18 mouse cellular contexts compared by ENCODE assay signal in genomic region chr16:92230476-92230931, GRCm38 (mm10).
DNase-seq lines count a peak whose midpoint lies in the region; ATAC-seq lines count a peak whose summit lies in the region.
"Had no signal": no experiment of that assay in that cellular context is flagged by ENCODE, and none has a peak within 500 bp of the region (broad histone marks: within the 10 kb centered on the region; RNA-seq: fewer than 3 reads in every experiment).

No protein-coding gene starts in this region.

- WGBS in embryonic facial prominence, embryonic 14.5 days, result 39% methylated on average over 6 of the region's 6 CpGs
- WGBS in limb, embryonic 15.5 days, result 25% methylated on average over 6 of the region's 6 CpGs
- 71% methylated on average over 6 of the region's 6 CpGs for WGBS in liver, embryonic 12.5 days (ENCODE audit: insufficient replicate concordance)

- ATAC-seq in embryonic facial prominence, embryonic 14.5 days (ENCODE audit: low read depth), result peak; percentile 79; the same call in 1 of the 2 replicates
- peak; percentile 36; the same call in 1 of the 2 replicates for ATAC-seq in limb, embryonic 15.5 days (ENCODE audit: insufficient number of reproducible peaks, low FRiP score, low TSS enrichment, low read depth)
- ATAC-seq in liver, embryonic 12.5 days, result no peak
- ATAC-seq: inflammation-experienced regulatory T-cells, adult 6 months had no signal

- no peaks in the 10 kb centered on the region for H3K27me3 ChIP-seq in embryonic facial prominence, embryonic 14.5 days (replicated peaks; ENCODE audit: control insufficient read depth, insufficient read depth, low read length)
- H3K27me3 ChIP-seq in limb, embryonic 15.5 days, result no peaks in the 10 kb centered on the region
- no peaks in the 10 kb centered on the region for H3K27me3 ChIP-seq in liver, embryonic 12.5 days (replicated peaks)
- H3K27me3 ChIP-seq: kidney, embryonic 15.5 days; liver, embryonic 15.5 days; neural tube, embryonic 12.5 days had no signal

- H3K4me3 ChIP-seq in embryonic facial prominence, embryonic 14.5 days (ENCODE audit: low read depth, low read length), result no peak overlapping the region
- no peak overlapping the region for H3K4me3 ChIP-seq in limb, embryonic 15.5 days
- H3K4me3 ChIP-seq in liver, embryonic 12.5 days, result no peak overlapping the region
- H3K4me3 ChIP-seq: heart, embryonic 10.5 days; kidney, embryonic 15.5 days; liver, embryonic 15.5 days; neural tube, embryonic 12.5 days had no signal

- no peaks in the 10 kb centered on the region for H3K36me3 ChIP-seq in embryonic facial prominence, embryonic 14.5 days (ENCODE audit: control insufficient read depth, insufficient read depth, low read length)
- no peaks in the 10 kb centered on the region for H3K36me3 ChIP-seq in limb, embryonic 15.5 days
- no peaks in the 10 kb centered on the region for H3K36me3 ChIP-seq in liver, embryonic 12.5 days
- H3K36me3 ChIP-seq: heart, embryonic 10.5 days; kidney, embryonic 15.5 days; liver, embryonic 15.5 days; neural tube, embryonic 12.5 days had no signal

- H3K9me3 ChIP-seq in embryonic facial prominence, embryonic 14.5 days (ENCODE audit: control insufficient read depth, low read length), result no peaks in the 10 kb centered on the region
- no peaks in the 10 kb centered on the region for H3K9me3 ChIP-seq in limb, embryonic 15.5 days
- no peaks in the 10 kb centered on the region for H3K9me3 ChIP-seq in liver, embryonic 12.5 days (replicated peaks)
- H3K9me3 ChIP-seq: heart, embryonic 10.5 days; kidney, embryonic 15.5 days; liver, embryonic 15.5 days; neural tube, embryonic 12.5 days had no signal

- H3K27ac ChIP-seq in embryonic facial prominence, embryonic 14.5 days (replicated peaks; ENCODE audit: low read depth, low read length), result no peak overlapping the region
- 0 out of 2 replicates have a peak overlapping the region, but pooled peaks have one; percentile 4 for H3K27ac ChIP-seq in limb, embryonic 15.5 days
- no peak overlapping the region for H3K27ac ChIP-seq in liver, embryonic 12.5 days
- H3K27ac ChIP-seq: heart, embryonic 10.5 days; kidney, embryonic 15.5 days; liver, embryonic 15.5 days; neural tube, embryonic 12.5 days had no signal

- no peak overlapping the region for H3K9ac ChIP-seq in embryonic facial prominence, embryonic 14.5 days (ENCODE audit: low read depth, low read length)
- no peak overlapping the region for H3K9ac ChIP-seq in limb, embryonic 15.5 days
- H3K9ac ChIP-seq in liver, embryonic 12.5 days, result no peak overlapping the region
- H3K9ac ChIP-seq: kidney, embryonic 15.5 days; liver, embryonic 15.5 days; neural tube, embryonic 12.5 days had no signal

- peak; percentile 27 to 44 for DNase-seq in kidney, postnatal 4 days
- DNase-seq in kidney, postnatal 14 days, result no peak
- peak; percentile 32 for DNase-seq in embryo, embryonic 10.5 days (ENCODE audit: low spot score)
- peak; percentile 83 for DNase-seq in embryonic facial prominence, embryonic 14.5 days (ENCODE audit: low spot score)
- no peak for DNase-seq in frontal cortex, postnatal 10 days (ENCODE audit: low spot score in 2 of 2)
- DNase-seq: B cell, adult 2 months; cerebellum, postnatal 14 days; gastrocnemius, postnatal 36 days; heart, postnatal 14 days; spleen, adult 18-20 months; thymus, postnatal 4 days had no signal

- no peak overlapping the region for H3K4me2 ChIP-seq in embryonic facial prominence, embryonic 14.5 days (ENCODE audit: low read depth, low read length)
- no peak overlapping the region for H3K4me2 ChIP-seq in limb, embryonic 15.5 days
- no peak overlapping the region for H3K4me2 ChIP-seq in liver, embryonic 12.5 days
- H3K4me2 ChIP-seq: kidney, embryonic 15.5 days; liver, embryonic 15.5 days; neural tube, embryonic 12.5 days had no signal

- H3K4me1 ChIP-seq in embryonic facial prominence, embryonic 14.5 days (ENCODE audit: control insufficient read depth, insufficient read depth, low read length), result peaks cover 8% of the 10 kb centered on the region
- H3K4me1 ChIP-seq in limb, embryonic 15.5 days, result peaks cover 25% of the 10 kb centered on the region
- no peaks in the 10 kb centered on the region for H3K4me1 ChIP-seq in liver, embryonic 12.5 days
- H3K4me1 ChIP-seq: neural tube, embryonic 12.5 days had no signal

Comparison
In these comparisons a context has a peak if more than half of its experiments do, and no peak if none do; other contexts are left out.
1. DNase-seq: peak in kidney, postnatal 4 days (2 of 2), embryo, embryonic 10.5 days (single experiment) and embryonic facial prominence, embryonic 14.5 days (single experiment); none in kidney, postnatal 14 days (single experiment) and frontal cortex, postnatal 10 days (0 of 2).